Mouse (Mus musculus) embryonic facial prominence, embryonic 10.5 days (tissue): Measurements from ENCODE around the gene Bri3. TPM values are rescaled to one million over a fixed set of nuclear protein-coding genes. Genes with fewer than 3 reads are reported as not detected.
A peak's percentile ranks its signal among the peaks of the same experiment; 100 is the strongest.

Source experiments
- DNase-seq: peaks from one replicate; pipeline ENCODE4 v3.0.0-alpha.2; 2017; ENCODE audit warnings: low spot score
- H3K27ac ChIP-seq: fragments of 300-500 bp; sonication (generic); replicated peaks from 2 replicates; pipeline ENCODE4 v1.5.1; 2016; ENCODE audit warnings: mild to moderate bottlenecking
- H3K27me3 ChIP-seq: fragments of 300-500 bp; sonication (generic); replicated peaks from 2 replicates; pipeline ENCODE4 v1.6.1; 2016; ENCODE audit warnings: low read depth, mild to moderate bottlenecking; ENCODE audit not compliant: poor library complexity, severe bottlenecking
- H3K36me3 ChIP-seq: fragments of 300-500 bp; sonication (generic); replicated peaks from 2 replicates; pipeline ENCODE4 v1.6.1; 2016; ENCODE audit warnings: mild to moderate bottlenecking, moderate library complexity
- H3K4me1 ChIP-seq: fragments of 300-500 bp; sonication (generic); 2 replicates; pipeline ENCODE4 v1.6.1; 2016
- H3K4me3 ChIP-seq: fragments of 300-500 bp; sonication (generic); 2 replicates; pipeline ENCODE4 v1.5.1; 2016; ENCODE audit warnings: mild to moderate bottlenecking, moderate library complexity
- H3K9me3 ChIP-seq: fragments of 300-500 bp; sonication (generic); 2 replicates; pipeline ENCODE4 v1.6.1; 2016; ENCODE audit warnings: mild to moderate bottlenecking
- WGBS: fragments of 180-500 bp; shearing (Covaris S2); methylation state at CpG from one replicate; pipeline ENCODE4 v1.1.7; 2016; 5-methylcytosine and 5-hydroxymethylcytosine counted together
- polyA plus RNA-seq: library from polyadenylated mRNA; unstranded; fragments of >200 nt; fragmentation: Nextera tagmentation; extraction: Ambion mirVana; gene quantifications from 2 replicates; pipeline ENCODE4 v1.2.1, GENCODE M21; 2016

Bri3 gene
- polyA plus RNA-seq, 1 experiment from 2014 or later, result 119 TPM

DNA sequence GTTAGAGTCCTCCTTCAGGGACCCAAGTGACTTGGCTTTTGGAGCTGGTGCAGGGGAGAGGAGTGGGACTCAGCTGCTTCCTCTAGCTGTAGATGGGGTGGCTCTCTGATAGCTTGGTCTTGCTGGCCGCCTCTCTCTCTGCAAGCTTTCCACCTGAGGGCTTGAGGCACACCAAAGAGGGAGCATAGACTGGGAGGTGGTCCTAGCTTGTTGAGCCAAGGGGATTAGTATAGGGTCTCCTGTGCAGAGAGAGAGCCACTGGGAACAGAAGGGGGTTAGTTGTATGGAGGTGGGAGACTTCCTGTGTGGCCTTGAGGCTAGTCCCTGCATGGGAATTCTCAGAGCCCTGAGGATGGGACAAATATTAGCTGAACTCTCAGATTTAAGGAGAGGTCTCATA, 12.7 kb downstream of the Bri3 start:
- WGBS, result 34% methylated on average over 1 of the region's 1 CpGs
- peaks cover 62% of the 10 kb centered on the region for H3K4me1 ChIP-seq
- peak overlapping the region; percentile 95 for H3K4me3 ChIP-seq
- no peaks in the 10 kb centered on the region for H3K9me3 ChIP-seq
- peak overlapping the region; percentile 98 for H3K27ac ChIP-seq
- DNase-seq, result peak; percentile 32
- no peaks in the 10 kb centered on the region for H3K27me3 ChIP-seq
- peaks cover 47% of the 10 kb centered on the region for H3K36me3 ChIP-seq

- peaks cover 65% of the 10 kb centered on the region for H3K4me1 ChIP-seq
- H3K27ac ChIP-seq, result peak overlapping the region; percentile 98
- H3K9me3 ChIP-seq, result no peaks in the 10 kb centered on the region
- H3K4me3 ChIP-seq, result peak overlapping the region; percentile 95
- no peak for DNase-seq
- H3K27me3 ChIP-seq, result no peaks in the 10 kb centered on the region
- WGBS, result 63% methylated on average over 3 of the region's 3 CpGs
- peaks cover 52% of the 10 kb centered on the region for H3K36me3 ChIP-seq
These were observed 13.3 kb downstream of the Bri3 start for GRCm38 (mm10) chr5:144257451-144258110.

DNA sequence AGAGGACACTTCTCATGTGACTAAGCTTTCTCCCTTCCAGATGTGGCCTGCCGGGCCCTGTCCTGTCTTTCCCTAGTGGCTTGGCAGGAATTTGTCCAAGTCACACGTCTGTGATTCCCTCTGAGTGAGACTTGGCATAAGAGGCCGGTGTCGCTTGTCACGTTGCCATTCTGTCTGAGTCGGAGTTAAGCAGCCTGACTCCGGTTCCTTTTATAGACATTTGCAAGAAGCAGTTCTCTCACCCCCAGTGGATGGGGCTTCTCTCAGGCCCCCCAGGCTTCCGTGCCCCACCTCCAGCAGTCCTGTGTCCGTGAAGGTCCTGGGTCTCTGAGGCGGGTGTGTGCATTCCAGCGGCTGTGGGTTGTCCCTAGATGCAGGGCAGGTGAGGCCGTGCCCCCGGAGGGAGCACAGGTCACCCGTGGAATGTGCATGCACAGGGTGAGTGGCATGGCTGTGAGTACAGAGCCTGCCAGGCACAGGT, 13.9 kb downstream of the Bri3 start:
- 28% methylated on average over 14 of the region's 14 CpGs for WGBS
- Histone ChIP-seq H3K4me1 (peaks cover 69% of the 10 kb centered on the region), H3K9me3 (no peaks in the 10 kb centered on the region)

DNA sequence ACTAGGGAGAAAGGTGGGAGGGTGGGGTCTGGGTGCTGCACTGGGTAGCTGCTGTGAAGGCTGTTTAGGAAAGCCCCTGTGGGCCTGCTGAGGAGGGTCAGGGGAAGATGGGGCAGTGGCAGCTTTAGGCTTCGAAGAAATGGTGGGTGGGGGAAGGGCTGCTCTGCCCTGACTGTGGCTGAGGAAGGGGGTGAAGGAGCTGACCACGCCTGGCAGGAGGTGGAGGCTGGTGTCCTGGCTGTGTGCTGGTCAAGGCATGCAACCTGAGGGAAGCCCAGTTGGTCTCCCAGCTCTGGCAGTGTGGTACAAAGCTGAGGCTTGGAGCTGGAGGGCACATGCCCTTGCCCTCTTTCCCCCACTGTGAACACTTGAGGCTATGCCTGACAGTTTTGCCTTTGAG, 14.4 kb downstream of the Bri3 start:
- no peak for DNase-seq
- WGBS, result 16% methylated on average over 2 of the region's 2 CpGs
- peaks cover 62% of the 10 kb centered on the region for H3K36me3 ChIP-seq
- peaks cover 74% of the 10 kb centered on the region for H3K4me1 ChIP-seq
- H3K27me3 ChIP-seq, result no peaks in the 10 kb centered on the region
- peak overlapping the region; percentile 95 for H3K4me3 ChIP-seq
- peak overlapping the region; percentile 98; the same call in 1 of the 2 replicates for H3K27ac ChIP-seq
- no peaks in the 10 kb centered on the region for H3K9me3 ChIP-seq

More for the DNA sequence above, 13.9 kb downstream of the Bri3 start:
- peak overlapping the region; percentile 98; the same call in 1 of the 2 replicates for H3K27ac ChIP-seq
- H3K4me3 ChIP-seq, result peak overlapping the region; percentile 95
- H3K36me3 ChIP-seq, result peaks cover 56% of the 10 kb centered on the region
- H3K27me3 ChIP-seq, result no peaks in the 10 kb centered on the region
- DNase-seq, result no peak

GRCm38 (mm10) chr5:144259228-144259627, 15.0 kb downstream of the Bri3 start:
- DNase-seq, result no peak
- Histone ChIP-seq H3K4me3 (peak overlapping the region; percentile 95; the same call in 1 of the 2 replicates), H3K36me3 (peaks cover 65% of the 10 kb centered on the region), H3K9me3 (no peaks in the 10 kb centered on the region), H3K27ac (no peak overlapping the region), H3K27me3 (no peaks in the 10 kb centered on the region), H3K4me1 (peaks cover 71% of the 10 kb centered on the region)
- WGBS, result 74% methylated on average over 6 of the region's 6 CpGs

- Histone ChIP-seq H3K36me3 (peaks cover 76% of the 10 kb centered on the region), H3K27me3 (no peaks in the 10 kb centered on the region), H3K4me3 (no peak overlapping the region), H3K9me3 (no peaks in the 10 kb centered on the region), H3K27ac (no peak overlapping the region), H3K4me1 (peaks cover 64% of the 10 kb centered on the region)
- WGBS, result 82% methylated on average over 8 of the region's 8 CpGs
- no peak for DNase-seq
These were observed 16.2 kb downstream of the Bri3 start for GRCm38 (mm10) chr5:144260464-144260863.

- peaks cover 84% of the 10 kb centered on the region for H3K36me3 ChIP-seq
- DNase-seq, result no peak
- H3K9me3 ChIP-seq, result no peaks in the 10 kb centered on the region
- H3K4me3 ChIP-seq, result no peak overlapping the region
- WGBS, result 89% methylated on average over 9 of the region's 9 CpGs
- no peaks in the 10 kb centered on the region for H3K27me3 ChIP-seq
- H3K4me1 ChIP-seq, result peaks cover 62% of the 10 kb centered on the region
- H3K27ac ChIP-seq, result no peak overlapping the region
These were observed 17.1 kb downstream of the Bri3 start for GRCm38 (mm10) chr5:144261309-144261708.

GRCm38 (mm10) chr5:144261829-144262228, 17.6 kb downstream of the Bri3 start:
- H3K9me3 ChIP-seq, result no peaks in the 10 kb centered on the region
- H3K36me3 ChIP-seq, result peaks cover 90% of the 10 kb centered on the region
- DNase-seq, result no peak
- no peaks in the 10 kb centered on the region for H3K27me3 ChIP-seq
- WGBS, result 91% methylated on average over 5 of the region's 5 CpGs
- no peak overlapping the region for H3K4me3 ChIP-seq
- no peak overlapping the region for H3K27ac ChIP-seq
- peaks cover 57% of the 10 kb centered on the region for H3K4me1 ChIP-seq

GRCm38 (mm10) chr5:144263082-144263481, 18.8 kb downstream of the Bri3 start:
- H3K9me3 ChIP-seq, result no peaks in the 10 kb centered on the region
- no peak for DNase-seq
- 89% methylated on average over 9 of the region's 9 CpGs for WGBS
- H3K4me1 ChIP-seq, result peaks cover 44% of the 10 kb centered on the region
- H3K4me3 ChIP-seq, result no peak overlapping the region
- H3K36me3 ChIP-seq, result peaks cover 93% of the 10 kb centered on the region
- no peaks in the 10 kb centered on the region for H3K27me3 ChIP-seq
- H3K27ac ChIP-seq, result no peak overlapping the region

GRCm38 (mm10) chr5:144263496-144263895, 19.3 kb downstream of the Bri3 start:
- H3K4me3 ChIP-seq, result no peak overlapping the region
- H3K27ac ChIP-seq, result no peak overlapping the region
- DNase-seq, result no peak
- H3K9me3 ChIP-seq, result no peaks in the 10 kb centered on the region
- H3K4me1 ChIP-seq, result peaks cover 40% of the 10 kb centered on the region
- 83% methylated on average over 13 of the region's 13 CpGs for WGBS
- H3K27me3 ChIP-seq, result no peaks in the 10 kb centered on the region
- peaks cover 93% of the 10 kb centered on the region for H3K36me3 ChIP-seq

DNA sequence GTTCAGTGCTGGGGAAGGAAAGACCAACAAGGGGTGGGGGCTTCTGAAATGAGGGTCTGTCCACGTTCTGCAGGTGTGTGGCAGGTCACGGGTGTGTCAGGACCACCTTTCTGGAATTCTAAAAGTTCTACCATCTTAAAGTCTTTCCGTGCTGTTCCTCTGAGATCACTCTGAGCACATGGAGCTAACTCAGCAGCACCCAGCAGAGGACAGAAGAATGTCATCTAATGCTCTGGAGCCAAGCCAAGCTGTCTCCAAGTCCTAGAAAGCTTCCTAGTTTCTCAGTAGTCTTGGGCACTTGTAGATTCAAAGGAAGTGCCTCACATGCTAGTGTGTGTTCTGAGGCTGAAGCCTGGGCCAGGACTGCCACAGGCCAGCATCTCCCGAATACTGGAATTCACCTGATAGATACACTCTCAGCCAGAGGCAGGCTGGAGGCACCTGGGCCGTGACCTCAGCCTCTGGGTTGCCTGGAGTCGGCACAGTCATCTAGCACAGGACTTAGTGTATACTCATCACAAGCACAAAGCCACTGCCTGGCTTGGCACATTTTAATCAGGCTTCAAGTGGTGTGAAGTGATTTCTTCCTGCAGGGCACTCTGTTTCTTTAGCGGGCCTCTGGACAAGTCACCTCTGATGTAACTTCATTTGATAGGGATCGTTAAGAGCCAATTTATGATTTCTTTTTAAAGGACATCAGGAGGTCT, 23.5 kb downstream of the Bri3 start:
- Histone ChIP-seq H3K27me3 (no peaks in the 10 kb centered on the region), H3K4me1 (0 out of 2 replicates have a peak, but pooled peaks cover 8% of the 10 kb centered on the region), H3K9me3 (no peaks in the 10 kb centered on the region), H3K4me3 (no peak overlapping the region), H3K36me3 (peaks cover 84% of the 10 kb centered on the region), H3K27ac (no peak overlapping the region)
- WGBS, result 86% methylated on average over 8 of the region's 8 CpGs
- DNase-seq, result no peak

GRCm38 (mm10) chr5:144269926-144270325, 25.7 kb downstream of the Bri3 start:
- Histone ChIP-seq H3K9me3 (no peaks in the 10 kb centered on the region), H3K36me3 (peaks cover 64% of the 10 kb centered on the region), H3K4me1 (peaks cover 7% of the 10 kb centered on the region; the same call in 1 of the 2 replicates), H3K27me3 (no peaks in the 10 kb centered on the region), H3K4me3 (no peak overlapping the region), H3K27ac (no peak overlapping the region)
- no peak for DNase-seq
- 89% methylated on average over 7 of the region's 7 CpGs for WGBS

DNA sequence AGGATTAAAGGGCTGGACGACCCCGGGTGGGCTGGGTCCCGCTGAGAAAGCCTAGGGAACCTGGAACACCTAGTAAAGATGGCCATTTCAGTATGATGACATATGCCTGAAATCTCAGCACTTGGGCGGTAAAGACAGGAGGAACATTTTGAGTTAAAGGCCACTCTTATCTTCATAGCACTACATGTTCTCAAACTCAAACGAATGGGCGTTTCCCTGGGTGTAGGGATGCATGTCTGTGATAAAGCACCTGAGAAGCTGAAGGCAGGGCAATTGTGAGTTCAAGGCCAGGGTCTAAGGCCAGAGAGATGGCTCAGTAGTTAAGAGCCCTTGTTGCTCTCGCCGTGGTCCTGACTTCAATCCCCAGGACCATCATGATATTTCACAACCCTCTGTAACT, 26.2 kb downstream of the Bri3 start:
- Histone ChIP-seq H3K4me3 (no peak overlapping the region), H3K4me1 (peaks cover 9% of the 10 kb centered on the region; the same call in 1 of the 2 replicates), H3K9me3 (no peaks in the 10 kb centered on the region), H3K36me3 (peaks cover 60% of the 10 kb centered on the region), H3K27ac (no peak overlapping the region), H3K27me3 (no peaks in the 10 kb centered on the region)
- 95% methylated on average over 8 of the region's 8 CpGs for WGBS
- DNase-seq, result no peak
